Mouse (Mus musculus): ENCODE measurements around the gene Shc2. TPM values are rescaled to one million over a fixed set of nuclear protein-coding genes. Genes with fewer than 3 reads are reported as not detected.

Gene Shc2
- total RNA-seq, 2 experiments from 2014 or later, result 4.5 to 4.8 TPM

DNA sequence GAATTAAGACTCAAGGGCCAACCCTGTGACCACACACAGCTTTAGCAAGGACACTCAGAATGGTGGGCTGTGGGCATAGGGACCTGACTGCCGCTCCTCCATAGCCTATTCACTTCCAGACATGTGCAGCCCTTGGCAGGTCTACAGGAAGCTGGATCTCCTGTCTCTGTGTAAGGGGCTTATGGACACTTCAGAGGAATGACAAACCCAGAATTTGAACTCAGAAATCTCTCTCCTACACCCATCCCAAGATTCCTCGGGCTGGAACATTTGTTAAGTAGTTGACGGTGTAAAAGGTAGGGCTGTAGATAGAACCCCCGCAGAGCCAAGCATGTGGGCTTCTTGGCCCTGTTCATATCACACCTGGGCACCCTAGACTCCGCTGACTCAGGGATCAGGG lies 21.3 kb downstream of the Shc2 start:
- intact Hi-C loops (cut with DNase I), result no loop called here
- no peak for DNase-seq

- intact Hi-C loops (cut with DNase I), result no loop called here
Measured at GRCm38 (mm10) chr10:79615860-79616259, 21.9 kb downstream of the Shc2 start.

DNA sequence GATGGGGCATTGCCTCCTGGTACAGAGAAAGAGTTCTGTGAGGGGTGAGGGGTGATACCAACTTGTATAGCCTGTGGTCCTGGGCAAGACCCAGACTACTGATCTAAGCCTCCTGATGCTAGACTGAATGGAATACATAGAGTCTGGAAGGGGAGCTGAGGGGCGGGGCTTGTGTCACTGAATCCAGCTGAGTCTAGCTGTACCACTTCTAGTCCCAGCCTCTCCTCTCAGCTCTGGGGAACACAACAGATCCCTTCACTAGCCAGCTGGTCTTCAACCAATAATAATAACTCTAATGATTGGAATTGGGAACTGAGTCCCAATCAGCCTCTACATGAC lies 23.4 kb downstream of the Shc2 start:
- no peak for DNase-seq
- intact Hi-C loops (cut with DNase I), result no loop called here

More at GRCm38 (mm10) chr10:79615860-79616259, 21.9 kb downstream of the Shc2 start:
- DNase-seq, result no peak

- peak; percentile 41 to 47 for DNase-seq
- intact Hi-C loops (cut with DNase I), result no loop called here
Measured at GRCm38 (mm10) chr10:79613578-79614304, 24.0 kb downstream of the Shc2 start, which contains the start of gene C2cd4c. C2cd4c (minus strand) TSS chr10:79614025.

DNA sequence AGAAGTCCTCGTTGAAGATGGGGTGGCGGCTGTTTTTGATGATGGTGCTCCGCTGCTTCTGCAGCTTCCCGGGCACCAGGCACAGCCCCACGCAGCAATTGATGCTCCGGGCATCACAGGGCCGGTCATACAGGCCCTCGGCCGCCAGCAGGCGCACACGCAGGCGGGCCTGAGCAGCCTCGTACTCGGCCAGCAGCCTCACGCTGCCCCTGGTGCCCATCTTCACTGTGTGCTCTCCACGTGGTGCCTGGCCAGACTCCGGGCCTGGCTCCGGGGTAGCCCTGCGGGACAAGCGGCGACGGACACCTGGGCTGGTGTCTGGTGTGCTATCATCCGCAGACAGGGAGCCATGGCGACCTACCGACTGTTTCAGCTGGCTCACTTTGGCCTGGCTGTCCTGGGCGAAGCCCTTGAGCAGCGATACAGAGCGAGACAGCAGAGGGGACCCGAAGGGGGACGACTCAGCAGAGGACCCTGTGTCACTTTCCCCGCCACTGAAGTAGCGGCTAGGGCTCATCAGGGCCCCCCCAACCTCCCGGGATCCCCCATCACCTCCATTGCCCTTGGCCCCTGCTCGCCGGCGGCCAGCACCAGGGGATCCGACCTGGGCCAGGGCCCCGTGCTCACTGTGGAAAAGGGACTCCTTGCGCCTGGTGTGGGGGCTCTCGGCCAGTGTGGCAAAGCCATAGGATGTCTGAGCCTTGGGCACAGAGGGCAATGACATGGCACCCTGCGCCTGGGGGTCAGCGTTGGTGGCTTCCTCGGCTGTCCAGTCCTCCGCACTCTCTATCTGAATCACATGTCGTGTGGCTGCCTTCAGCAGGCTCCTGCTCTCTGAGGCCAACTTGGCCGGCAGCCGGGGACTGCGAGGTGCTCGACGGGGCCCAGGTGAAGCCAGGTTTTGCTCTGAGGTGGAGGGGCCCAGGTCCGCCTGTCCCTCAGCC lies 25.3 kb downstream of the Shc2 start:
- peak in 1 of 2 experiments; percentile 19 for DNase-seq
- intact Hi-C loops (cut with DNase I), result no loop called here

GRCm38 (mm10) chr10:79611296-79611695 lies 26.4 kb downstream of the Shc2 start:
- DNase-seq, result no peak
- intact Hi-C loops (cut with DNase I), result no loop called here

DNA sequence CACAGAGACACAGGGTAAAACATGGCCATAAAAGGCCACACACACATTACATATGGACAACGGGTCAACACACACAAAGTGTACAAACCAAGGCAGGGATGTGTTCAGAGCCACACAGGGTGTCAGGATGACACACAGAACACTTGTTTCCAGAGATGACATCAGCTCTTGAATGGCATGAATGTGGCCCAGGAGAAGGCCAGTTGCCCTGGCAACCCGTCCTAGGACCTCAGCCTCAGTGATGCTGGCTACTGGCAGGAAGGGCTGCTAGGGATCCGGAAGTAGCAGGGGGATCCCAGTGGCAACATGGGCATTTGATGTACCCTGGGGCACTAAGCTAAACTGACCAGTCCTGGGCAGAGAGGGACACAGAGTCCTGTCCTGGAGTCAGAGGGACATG lies 28.4 kb downstream of the Shc2 start:
- intact Hi-C loops (cut with DNase I), result no loop called here
- no peak for DNase-seq

- intact Hi-C loops (cut with DNase I), result no loop called here
- no peak for DNase-seq
Measured at GRCm38 (mm10) chr10:79607892-79608291, 29.8 kb downstream of the Shc2 start.

- intact Hi-C loops (cut with DNase I), result no loop called here
- no peak for DNase-seq
Measured at GRCm38 (mm10) chr10:79606537-79606936, 31.2 kb downstream of the Shc2 start.

DNA sequence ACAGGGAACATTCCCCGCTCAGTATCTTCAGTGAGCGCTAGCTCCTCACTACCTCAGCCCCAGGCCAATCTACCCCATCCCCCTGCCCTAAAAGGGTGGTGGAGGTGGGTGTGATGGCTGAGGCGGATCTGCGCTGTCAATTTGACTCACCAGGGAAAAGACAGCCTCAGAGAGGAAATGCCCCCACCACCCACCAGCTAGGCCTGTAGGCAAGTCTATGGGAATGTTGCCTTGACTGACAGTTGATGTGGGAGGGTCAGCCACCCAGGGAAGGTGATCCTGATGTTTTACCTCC lies 39.8 kb downstream of the Shc2 start:
- DNase-seq, result no peak
- intact Hi-C loops (cut with DNase I), result loop anchor here (10.0 kb wide), 1 partner anchor 187 kb away; no protein-coding TSS in a partner anchor

GRCm38 (mm10) chr10:79597051-79597935 lies 40.4 kb downstream of the Shc2 start:
- DNase-seq, result no peak
- intact Hi-C loops (cut with DNase I), result loop anchor here (10.0 kb wide), 1 partner anchor 188 kb away; no protein-coding TSS in a partner anchor

DNA sequence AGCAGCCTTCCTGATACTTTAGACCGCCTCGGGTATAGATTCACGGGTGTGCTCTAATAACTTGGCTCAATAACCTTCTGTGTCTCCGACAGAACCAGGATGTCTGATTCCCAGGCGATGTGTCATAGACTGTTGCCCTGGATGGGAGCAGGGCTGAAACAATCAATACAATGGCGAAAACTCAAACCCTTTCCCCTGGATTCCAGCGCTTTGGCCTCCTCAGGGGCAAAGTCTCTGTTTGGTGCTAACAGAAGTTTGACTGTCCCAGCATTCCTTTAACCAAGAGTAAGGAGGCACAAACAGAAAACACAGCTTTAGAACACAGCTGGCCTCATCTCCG lies 42.2 kb downstream of the Shc2 start:
- intact Hi-C loops (cut with DNase I), result loop anchor here (1.0 to 10.0 kb wide), 3 partner anchors 54 to 189 kb away; no protein-coding TSS in a partner anchor
- no peak for DNase-seq

- peak; percentile 67 to 80 for DNase-seq
- intact Hi-C loops (cut with DNase I), result loop anchor here (1.0 to 10.0 kb wide), 3 partner anchors 54 to 190 kb away; no protein-coding TSS in a partner anchor
Measured at GRCm38 (mm10) chr10:79594872-79595589, 42.7 kb downstream of the Shc2 start.

DNA sequence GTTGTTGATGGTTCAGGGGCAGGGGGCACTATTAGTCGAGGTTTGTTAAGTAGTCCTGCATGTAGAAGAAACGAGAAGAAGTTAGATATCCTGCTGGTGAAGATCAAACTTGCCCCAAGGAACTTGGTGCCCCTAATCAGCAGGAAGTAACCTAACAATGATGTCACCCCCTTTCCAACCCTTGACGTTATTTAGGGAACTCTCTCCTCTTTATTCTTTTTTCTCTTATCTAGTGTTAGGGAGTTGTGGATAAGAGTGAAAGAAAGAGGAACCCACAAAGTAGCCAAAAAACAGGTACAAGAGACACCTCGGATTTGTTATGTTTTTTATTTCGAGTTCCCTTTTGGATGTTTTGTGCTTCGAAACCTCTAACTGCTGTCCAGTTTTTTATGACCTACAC lies 43.6 kb downstream of the Shc2 start:
- intact Hi-C loops (cut with DNase I), result loop anchor here (10.0 kb wide), 1 partner anchor 191 kb away; no protein-coding TSS in a partner anchor

GRCm38 (mm10) chr10:79590702-79591101 lies 47.0 kb downstream of the Shc2 start:
- DNase-seq, result no peak
- intact Hi-C loops (cut with DNase I), result loop anchor here (10.0 kb wide), 1 partner anchor 194 kb away; no protein-coding TSS in a partner anchor

More for the DNA sequence above, 43.6 kb downstream of the Shc2 start:
- DNase-seq, result no peak

DNA sequence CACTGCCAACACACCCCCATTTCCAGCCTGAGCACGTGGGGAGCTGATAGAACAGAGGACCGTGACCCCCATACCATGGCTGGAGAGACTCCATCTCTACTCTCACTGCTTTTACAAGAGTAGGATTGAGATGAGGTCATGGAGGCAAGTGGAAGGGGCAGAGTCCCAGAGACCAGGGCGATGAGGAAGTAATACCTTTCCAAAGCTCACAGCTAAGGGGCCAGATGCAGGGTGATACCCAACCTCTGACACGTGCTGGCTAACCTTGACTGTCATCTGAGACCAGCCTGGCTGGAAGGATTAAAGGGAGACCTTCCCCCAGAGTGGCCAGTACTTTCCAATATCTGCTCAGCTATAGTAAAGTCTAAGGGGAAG lies 50.0 kb downstream of the Shc2 start:
- DNase-seq, result no peak
- intact Hi-C loops (cut with DNase I), result no loop called here

- no peak for DNase-seq
- intact Hi-C loops (cut with DNase I), result no loop called here
Measured at GRCm38 (mm10) chr10:79587061-79587751, 50.5 kb downstream of the Shc2 start, which contains the start of gene Theg. Theg (minus strand) TSS chr10:79587331.

DNA sequence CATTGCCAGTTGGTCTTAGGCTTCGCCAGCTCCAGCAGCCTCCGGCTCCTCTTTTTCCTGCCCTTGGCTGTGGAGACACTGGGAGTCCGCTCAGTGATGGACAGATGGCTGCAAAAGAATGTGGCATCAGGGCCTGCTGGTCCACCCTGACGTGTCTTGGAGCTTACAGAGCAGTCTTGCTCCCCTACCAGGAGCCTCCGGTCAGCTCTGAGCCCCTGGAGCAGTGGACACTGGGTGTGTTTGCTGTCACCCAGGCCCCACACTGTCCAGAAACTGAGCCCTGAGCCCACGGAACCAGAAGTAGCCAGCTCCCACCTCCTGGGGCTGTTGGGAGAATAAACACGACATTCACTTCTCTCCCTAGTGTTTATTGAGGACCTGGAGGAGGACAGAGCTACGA lies 51.5 kb downstream of the Shc2 start:
- intact Hi-C loops (cut with DNase I), result no loop called here
- no peak for DNase-seq

DNA sequence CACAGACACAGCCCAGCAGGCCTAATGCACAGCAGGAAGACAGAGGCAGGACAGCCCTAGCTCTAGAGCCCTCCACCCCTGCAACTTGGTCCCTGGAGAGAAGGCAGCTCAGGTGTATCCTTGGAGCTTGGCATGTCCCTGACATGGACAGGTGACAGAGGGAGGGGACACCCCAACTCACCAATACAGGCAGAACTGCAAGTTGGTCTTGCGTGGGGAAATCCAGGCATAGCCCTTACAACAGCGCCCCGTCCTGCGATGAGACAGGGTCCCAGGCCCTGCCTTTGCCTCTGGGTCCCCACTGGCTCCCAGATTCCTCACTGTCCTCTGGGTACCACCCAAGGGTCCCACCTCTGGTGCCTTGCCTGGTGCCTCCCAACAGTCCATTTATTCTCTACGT lies 52.0 kb downstream of the Shc2 start:
- no peak for DNase-seq
- intact Hi-C loops (cut with DNase I), result no loop called here

Measured in heart, postnatal 10 days (tissue).